Mouse (Mus musculus) spleen, postnatal 10 days (tissue): ENCODE results near the gene Acer1.
"Not testable (repeated sequence)": the region's sequence is repeated elsewhere in the genome, so short reads cannot be mapped to it uniquely, and the experiment has no call there.

ENCODE experiments used
- DNase-seq, 2 experiments: peaks; one replicate each; pipeline ENCODE4 v3.0.0; 2021 to 2022; ENCODE audit warnings: low spot score in 2 of 2

The Acer1 gene

DNA sequence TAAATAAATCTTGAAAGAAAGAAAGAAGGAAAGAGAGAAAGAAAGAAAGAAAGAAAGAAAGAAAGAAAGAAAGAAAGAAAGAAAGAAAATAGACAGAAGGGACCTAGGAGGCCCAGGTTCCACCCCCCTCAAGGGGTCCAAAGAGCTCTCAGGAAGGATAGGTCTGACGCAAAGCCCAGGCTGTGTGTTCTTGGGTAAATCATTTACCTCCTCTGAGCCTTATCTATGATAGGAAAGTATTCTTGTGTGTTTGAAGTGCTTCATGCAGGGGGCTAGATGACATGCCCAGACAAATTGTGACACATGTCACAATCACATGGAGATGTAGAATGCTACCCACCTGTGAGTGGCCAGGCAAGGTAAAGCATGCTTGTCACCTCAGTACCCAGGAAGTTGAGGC lies 29.3 kb downstream of the Acer1 start:
- no peak for DNase-seq

DNA sequence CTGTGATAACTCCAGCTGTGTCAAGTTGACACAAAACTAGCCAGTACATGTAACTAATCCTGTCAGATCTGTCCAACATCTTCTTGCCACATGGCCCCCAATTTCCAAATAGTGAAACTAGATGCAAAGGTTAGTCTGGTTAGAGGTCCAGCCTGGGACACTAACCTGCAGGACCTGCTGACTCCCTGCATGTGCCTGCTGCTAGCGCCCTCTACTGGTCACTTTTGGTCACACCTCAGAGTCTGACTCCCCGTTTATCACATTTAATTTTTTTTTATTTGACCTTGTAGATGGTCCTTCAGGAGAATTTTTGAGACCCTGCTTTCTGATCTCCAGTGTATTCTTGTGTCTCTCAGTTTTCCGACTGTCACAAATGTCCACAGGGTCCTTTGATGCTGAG lies 31.0 kb downstream of the Acer1 start:
- DNase-seq = peak; percentile 49 to 77

DNA sequence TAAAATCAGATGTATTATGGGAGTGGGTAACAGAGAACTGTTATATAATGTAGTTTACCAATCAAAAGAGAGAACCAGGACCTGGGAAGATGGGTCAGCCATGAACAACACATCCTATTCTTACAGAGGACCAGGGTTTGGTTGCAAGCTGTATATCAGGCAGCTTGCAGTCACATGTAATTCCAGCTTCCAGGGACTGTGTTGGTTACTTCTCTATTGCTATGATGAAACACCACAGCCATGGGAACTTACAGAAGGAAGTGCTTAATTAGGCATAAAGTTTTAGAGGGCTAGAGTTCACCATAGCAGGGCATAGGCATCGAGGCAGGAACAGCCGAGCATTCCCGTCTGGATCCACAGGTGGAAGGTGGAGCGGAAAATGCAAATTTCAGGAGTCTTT lies 43.2 kb downstream of the Acer1 start:
- no peak for DNase-seq

DNA sequence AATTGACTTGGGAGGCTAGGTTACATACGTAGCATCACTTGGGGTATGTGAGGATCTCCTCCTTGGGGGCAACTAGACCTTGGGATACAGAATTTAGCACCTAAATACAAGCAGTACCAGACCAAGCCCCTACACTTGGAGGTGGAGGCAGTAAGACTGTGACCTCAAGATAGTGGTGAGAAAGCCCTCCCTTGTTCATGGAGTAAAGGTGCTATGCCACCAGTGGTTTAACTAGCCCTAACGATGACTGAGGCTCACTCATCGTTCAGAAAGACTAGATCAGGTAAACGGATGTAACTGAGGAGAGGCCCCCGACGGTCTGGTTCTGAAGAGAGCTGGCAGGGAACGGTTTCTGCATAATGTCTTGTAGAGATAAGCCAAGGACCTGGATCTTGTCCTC lies 45.2 kb downstream of the Acer1 start:
- DNase-seq = no peak

DNA sequence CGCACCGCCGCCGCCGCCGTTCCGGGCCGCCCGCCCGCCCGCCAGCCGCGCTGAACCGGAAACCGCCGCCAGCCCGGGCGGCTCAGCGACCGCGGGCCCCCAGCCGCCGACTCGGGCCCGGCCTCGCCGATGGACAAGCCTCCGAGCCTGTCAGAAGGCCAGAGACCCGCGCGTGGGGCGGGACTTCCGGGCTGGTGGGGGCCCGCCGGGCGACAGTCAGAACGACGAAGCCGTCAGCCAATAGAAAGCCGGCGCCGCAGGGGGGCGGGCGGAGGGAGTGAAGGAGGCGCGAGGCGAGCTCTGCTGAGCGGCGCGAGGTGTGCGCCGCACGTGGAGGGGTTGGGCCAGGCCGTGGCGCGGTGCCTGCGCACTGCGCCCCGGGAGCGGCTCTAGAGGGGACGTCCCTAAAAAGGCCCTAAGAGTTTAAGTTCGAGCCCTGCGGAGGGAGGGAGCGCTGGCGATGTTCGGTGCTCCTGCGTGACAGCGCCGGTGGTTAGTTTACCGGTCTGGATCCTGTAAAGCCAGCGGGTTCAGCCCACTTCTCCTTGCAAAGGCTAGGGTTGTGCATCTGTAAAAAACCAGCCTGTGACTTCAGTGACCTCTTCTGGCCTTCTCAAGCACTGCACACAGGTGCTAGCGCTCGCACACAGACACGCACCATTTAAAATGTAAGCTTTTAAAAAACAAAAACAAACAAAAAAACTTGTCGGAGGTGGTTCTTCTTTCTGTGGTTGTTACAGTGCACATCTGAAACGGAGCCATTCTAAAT lies 46.4 kb downstream of the Acer1 start, which contains the start of gene Mllt1:
TSS of gene Mllt1 (minus strand) at position 53 of the 769 bp plus-strand sequence.
- DNase-seq = peak; percentile 96 to 98

DNA sequence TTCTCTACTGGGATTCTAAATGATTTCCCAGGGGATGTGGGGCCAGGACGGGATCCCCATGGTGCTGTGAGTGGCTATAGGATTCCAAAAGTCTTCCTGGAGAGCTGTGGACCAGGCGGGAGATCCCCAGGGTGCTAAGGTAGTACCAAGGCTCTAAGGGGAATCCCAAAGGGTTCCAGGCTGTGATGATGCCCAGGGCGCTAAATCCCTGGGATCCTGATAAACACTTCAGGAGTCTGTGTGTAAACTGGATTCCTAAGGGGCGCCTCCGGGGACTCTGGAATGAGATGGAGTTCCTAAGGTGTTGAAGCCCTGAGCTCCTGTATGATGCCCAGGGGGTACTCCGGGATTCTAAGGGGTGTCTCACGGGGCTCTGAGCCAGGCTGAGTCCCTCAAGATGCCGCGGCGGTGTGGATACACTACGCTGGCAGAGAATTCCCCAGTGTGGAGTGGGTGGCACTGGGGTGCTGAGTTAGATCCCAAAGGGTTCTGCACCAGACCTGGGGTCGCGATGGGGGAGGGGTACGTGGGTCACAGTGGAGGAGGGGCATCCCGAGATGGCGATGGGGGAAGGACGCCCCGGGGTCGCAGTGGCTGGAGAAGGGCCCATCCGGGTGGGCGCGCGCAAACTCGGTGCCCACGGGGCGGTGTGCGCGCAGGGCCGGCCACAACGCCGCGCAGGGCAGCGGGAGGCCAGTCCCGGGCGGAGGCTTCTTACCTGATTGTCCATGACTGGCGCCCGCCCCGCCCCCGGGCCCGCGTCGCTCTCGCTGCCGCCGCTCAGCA lies 47.2 kb downstream of the Acer1 start:
- no peak for DNase-seq

DNA sequence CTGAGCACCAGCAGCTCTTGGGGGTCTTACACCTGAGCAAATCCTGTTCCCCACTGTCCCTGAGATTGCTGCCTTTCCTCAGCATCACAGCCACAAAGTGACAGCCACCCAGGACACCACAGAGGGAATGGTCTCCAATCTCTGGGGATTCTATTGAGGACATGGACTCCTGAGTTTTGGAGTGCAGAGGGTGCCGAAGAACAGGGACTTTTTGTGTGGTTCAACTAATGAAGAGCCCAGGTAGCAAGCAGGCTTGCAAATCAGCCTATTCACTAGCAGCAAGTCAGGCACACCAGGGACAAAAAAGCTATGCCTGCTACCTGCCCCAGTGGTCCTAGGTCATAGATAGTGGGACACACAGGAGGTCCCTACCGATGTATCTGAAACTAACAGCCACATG lies 48.5 kb downstream of the Acer1 start:
- DNase-seq = no peak

DNA sequence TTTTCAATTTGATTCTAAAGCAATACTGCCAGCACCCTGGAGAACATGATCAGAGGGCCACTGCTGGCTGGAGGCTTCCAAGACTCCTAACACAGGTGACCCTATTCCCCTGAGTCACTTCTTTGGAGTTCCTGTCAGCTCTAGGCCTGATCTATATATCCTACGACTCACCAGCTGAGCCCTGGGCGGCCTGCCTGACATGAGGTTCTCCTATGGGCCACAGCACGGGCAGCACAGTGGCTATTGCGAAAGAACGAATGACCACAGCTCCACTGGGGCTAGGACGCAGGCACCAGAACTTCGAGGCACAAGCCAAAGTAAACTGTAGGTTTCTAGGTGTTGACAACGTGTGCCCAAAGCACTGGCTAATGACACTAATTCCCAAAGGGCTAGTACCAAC lies 51.9 kb downstream of the Acer1 start:
- DNase-seq = no peak

DNA sequence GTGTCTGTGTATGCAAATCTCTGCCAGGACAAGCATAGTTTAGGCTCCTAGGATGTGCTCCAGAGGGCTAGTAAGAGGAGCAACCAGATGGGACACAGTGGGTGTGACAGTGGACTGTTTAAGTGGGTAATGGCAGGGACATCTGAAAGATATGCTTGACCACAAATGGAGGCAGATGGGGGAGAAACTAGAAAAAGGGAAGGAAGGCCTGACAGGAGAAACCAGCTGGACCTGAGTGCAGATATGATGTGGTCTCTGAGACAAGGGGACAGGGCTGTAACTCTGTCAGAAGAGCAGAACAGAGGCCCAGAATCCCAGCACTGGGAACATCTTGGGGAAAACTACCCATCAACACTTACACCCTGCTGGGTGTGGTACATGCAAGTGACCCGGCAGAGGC lies 52.4 kb downstream of the Acer1 start:
- DNase-seq = no peak

DNA sequence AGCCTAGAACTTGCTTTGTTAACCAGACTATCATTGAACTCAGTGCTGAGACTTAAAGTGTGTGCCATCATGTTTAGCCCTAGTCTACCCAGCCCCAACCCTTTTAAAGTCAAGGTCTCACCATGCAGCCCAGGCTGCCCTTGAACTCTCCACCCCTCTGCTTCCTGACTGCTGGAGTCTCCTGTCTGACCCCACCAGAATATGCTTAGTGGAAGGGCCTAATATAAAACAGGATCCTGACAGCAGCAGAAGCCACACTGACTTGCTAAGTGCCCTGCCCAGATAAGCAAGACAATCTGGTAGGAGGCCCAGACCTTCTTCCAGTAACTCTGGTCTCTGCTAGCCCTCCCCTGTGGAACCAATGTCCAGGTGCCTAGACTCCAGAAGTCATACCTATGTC lies 52.8 kb downstream of the Acer1 start:
- DNase-seq = no peak

DNA sequence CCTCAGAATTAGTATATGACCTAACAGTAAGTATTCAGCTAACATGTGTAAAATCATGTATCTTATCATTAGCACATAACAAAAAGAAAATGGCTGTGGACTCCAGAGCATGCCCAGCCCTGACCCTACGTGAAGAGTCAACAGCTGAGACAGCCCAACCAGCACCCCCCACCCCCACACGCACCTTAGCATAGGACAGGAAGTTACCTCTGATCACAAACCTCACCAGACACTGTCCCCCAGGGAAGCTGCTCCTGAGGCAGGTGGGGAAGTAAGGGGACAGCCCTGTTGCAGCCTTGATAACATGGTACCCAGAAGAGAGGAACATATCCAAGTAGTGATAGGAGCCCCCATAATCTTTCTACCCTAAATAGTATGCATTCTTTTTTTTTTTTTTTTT lies 55.9 kb downstream of the Acer1 start:
- DNase-seq = no peak

DNA sequence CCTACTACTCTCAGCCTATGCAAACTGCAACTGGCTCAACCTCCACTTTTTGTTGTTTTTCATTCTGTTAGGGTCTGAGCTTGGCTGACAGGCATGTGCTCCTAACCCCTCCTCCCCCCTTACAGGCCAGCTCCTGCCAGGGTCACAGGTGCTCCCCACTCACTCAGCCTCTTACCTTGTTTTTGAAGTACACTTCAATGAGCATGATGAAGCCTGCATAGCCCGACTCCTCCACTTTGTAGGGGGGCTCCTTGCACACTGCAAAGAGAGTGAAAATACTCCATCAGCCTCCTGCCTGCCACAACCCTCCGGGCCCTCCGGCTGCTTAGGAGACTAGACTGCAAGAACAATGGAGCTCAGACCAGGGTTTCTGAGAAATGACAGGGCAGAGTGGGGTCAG lies 62.2 kb downstream of the Acer1 start:
- DNase-seq = no peak

DNA sequence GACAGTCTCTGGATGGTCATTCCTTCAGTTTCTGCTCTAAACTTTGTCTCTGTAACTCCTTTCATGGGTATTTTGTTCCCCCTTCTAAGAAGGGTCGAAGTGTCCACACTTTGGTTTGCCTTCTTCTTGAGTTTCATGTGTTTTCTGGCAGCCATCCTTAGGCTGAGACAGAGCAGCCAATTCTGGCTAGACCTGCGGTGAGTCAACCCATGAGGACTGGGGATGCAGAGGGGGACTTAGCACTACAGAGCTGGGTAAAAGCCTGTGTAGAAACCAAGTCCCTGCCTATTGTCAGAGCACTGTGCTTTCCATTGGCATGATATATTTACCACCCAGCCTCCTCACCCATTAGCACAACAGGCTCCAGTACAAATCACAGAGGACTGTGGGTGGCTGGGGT lies 64.8 kb downstream of the Acer1 start:
- no peak for DNase-seq

DNA sequence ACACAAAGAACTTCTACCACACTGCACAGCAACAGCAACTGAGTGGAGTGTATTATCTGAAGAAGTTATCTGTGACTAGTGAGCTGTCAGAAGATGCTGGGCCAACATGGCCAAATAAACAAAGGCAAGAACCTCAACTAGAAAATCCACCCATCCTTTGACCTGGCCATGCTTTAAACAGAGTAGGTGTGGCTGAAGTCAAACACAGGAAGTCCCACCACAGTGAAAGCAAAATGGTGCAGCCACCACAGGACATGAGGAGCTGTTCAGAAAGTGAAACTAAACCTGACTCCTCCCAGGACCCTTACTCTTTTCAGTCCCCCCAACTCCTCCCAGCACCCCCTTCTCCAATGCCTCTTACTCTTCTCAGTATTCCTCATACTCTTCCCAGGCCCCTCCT lies 68.5 kb downstream of the Acer1 start:
- DNase-seq = no peak

DNA sequence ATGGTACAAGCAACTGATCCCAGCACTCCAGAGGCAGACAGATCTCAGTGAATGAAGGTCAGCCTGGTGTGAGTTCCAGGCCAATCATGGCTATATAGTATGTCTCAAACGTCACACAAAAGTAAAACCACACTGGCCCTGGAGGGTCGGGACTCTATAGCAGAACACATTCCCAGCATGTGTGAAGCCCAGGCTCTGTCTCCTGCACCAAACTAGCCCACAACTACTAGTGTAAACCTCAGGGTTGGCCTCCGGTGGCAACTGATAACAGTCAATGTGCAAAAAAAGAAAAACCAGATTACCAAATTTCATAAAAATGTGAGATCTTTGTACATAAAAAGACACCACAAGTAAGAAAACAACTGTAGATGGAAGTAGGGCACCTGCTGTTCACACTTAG lies 68.9 kb downstream of the Acer1 start:
- no peak for DNase-seq

DNA sequence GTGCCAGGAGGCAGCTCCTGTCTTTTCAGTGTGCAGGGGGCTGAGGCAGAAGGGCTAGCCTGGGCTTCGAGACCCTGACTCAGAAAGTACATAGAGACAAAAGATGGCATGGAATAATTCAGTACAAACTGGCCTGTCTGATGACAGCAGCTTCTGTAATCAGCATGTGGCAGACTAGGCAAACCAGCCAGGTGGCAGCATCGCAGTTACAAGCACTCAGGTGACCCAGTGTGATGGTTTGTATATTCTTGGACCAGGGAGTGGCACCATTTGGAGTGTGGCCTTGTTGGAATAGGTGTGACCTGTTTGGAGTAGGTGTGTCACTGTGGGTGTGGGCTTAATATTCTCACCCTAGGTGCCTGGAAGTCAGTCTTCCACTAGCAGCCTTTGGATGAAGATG lies 72.2 kb downstream of the Acer1 start:
- DNase-seq = not testable (repeated sequence)

DNA sequence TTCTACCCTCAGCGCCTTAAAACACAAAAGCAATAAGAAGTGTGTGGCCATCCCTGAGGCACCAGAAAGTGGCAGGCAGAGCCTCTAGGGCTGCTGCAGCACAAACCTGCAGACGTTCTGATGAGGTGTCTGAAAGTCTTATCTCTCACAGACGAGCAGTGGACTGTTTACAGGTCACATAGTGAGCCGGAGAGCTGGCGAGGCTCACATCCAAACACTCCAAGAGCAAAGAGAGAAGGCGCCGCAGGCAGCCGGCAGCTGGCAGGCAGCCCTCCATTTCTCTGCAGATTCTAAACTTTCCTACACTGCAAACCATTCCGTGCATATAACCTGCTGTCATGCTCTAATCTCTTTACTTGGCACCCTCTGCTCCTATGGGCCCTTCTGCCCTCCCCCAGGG lies 74.0 kb downstream of the Acer1 start:
- no peak for DNase-seq

DNA sequence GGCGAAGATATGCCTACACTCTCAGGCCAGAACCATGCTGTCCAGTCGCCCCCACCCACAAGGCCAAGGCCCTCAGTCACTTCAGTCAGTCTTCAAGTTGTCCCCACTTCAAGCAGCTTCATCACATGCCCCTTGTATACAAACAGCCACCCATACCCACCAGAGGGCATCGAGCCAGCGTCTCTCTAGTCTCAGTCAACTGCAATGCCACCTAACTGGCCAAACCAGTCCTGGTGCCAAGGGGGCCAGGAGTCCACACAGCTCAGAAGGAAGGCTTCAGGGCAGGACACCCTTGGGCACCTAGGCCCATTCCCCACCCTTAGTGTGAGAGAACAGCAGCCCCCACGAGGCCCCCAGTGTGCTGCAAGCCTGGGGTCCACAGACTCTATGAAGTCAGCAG lies 74.8 kb downstream of the Acer1 start:
- DNase-seq = no peak

DNA sequence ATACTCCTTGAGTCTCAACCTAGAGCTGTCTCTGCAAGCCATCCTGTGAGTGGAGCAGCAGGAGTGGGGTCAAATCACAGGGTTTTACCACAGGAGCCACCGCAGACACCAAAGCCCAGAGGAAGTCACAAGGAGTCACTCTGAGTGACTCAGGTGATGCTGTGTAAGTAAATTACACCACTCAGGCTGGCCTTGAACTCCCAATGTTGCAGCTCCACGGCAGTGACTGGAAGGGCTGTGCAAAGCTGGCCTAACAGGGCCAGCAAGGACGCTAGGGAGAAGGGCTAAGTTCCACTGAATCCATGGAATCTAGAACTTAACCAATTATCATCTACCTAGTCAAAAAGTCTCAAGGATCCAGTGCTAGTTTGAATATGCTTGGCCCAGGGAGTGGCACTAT lies 75.8 kb downstream of the Acer1 start:
- DNase-seq = no peak
